In the genomic region with DNA sequence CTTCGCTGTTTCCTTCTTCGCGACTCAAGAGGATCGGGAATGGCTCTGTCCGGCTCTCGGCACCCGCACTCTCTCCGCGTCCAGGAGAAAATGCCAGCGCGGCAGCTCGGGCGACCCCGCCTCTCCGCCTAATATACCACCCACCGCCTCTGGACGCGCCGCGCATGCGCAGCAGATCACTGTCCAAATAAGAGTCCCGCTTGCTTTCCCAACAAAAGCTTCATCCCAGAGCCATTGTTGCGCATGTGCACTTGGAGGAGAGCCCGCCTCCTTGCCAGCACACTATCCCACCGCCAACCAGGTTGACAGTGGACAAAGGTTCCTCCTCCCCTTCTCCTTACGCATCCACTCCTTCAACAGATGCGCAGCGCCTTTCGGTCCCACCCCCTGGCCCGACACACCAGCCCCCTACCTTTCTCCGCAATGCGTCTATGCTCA, we compare ENCODE assay signal across 8 mouse cellular contexts. TPM values are rescaled to one million over a fixed set of nuclear protein-coding genes. Genes with fewer than 3 reads are reported as not detected.
DNase-seq lines count a peak whose midpoint lies in the region; ATAC-seq and TF ChIP-seq lines count a peak whose summit lies in the region.

A gene (minus strand): TSS at position 226 of the 438 bp plus-strand sequence.

- no peaks in the 10 kb centered on the region for H3K36me3 ChIP-seq in G1E (replicated peaks)
- peaks cover 26% of the 10 kb centered on the region for H3K36me3 ChIP-seq in forebrain, embryonic 15.5 days
- 0 out of 2 replicates have a peak, but pooled peaks cover 4% of the 10 kb centered on the region for H3K36me3 ChIP-seq in liver, postnatal 0 days (replicated peaks; ENCODE audit: insufficient read depth, low read length)

- peak within 1 kb of the TSS; percentile 71 for H3K4me3 ChIP-seq in G1E (ENCODE audit: low read depth, low read length)
- peak within 1 kb of the TSS; percentile 64 for H3K4me3 ChIP-seq in forebrain, embryonic 15.5 days
- H3K4me3 ChIP-seq in liver, postnatal 0 days (ENCODE audit: low read depth, low read length) = peak within 1 kb of the TSS; percentile 60
- H3K4me3 ChIP-seq in olfactory bulb, adult 2 months (ENCODE audit: insufficient read depth, low read depth, low read length) = peak within 1 kb of the TSS; percentile 74

- H3K9me3 ChIP-seq in G1E (replicated peaks) = no peaks in the 10 kb centered on the region
- H3K9me3 ChIP-seq in forebrain, embryonic 15.5 days = no peaks in the 10 kb centered on the region
- H3K9me3 ChIP-seq in liver, postnatal 0 days (ENCODE audit: low read length) = no peaks in the 10 kb centered on the region

- ATAC-seq in G1E (ENCODE audit: extremely low read depth, insufficient number of reproducible peaks, low FRiP score, poor library complexity, severe bottlenecking) = peak; percentile 85
- ATAC-seq in cerebellum, adult (ENCODE audit: insufficient number of reproducible peaks, low FRiP score, low TSS enrichment) = peak; percentile 97
- ATAC-seq in forebrain, embryonic 15.5 days (replicated peaks) = peak; percentile 90
- ATAC-seq in liver, postnatal 0 days = peak; percentile 91

- WGBS in forebrain, embryonic 15.5 days = 20% methylated on average over 29 of the region's 32 CpGs
- 20% methylated on average over 30 of the region's 32 CpGs for WGBS in liver, postnatal 0 days (ENCODE audit: insufficient replicate concordance)
- 16% methylated on average over 32 of the region's 32 CpGs for WGBS in olfactory bulb, adult 2 months

- TF ChIP-seq CTCF in G1E (IDR thresholded peaks at IDR 0.05; ENCODE audit: low read depth, low read length) = no peak
- no peak for TF ChIP-seq CTCF in liver, postnatal 0 days (IDR thresholded peaks at IDR 0.05; ENCODE audit: low read depth)
- no peak for TF ChIP-seq CTCF in olfactory bulb, adult 2 months (IDR thresholded peaks at IDR 0.05; ENCODE audit: insufficient read depth, low read depth, low read length)

- intact Hi-C loops in heart, postnatal 14 days (cut with DNase I) = loop anchor here (5.0 to 10.0 kb wide), 4 partner anchors 60 to 903 kb away; a partner anchor contains a TSS

- peaks cover 11% of the 10 kb centered on the region; the same call in 1 of the 2 replicates for H3K4me1 ChIP-seq in G1E (ENCODE audit: insufficient read depth, low read depth, low read length)
- peaks cover 38% of the 10 kb centered on the region for H3K4me1 ChIP-seq in forebrain, embryonic 15.5 days
- H3K4me1 ChIP-seq in liver, postnatal 0 days (ENCODE audit: insufficient read depth) = no peaks in the 10 kb centered on the region
- H3K4me1 ChIP-seq in olfactory bulb, adult 2 months (ENCODE audit: control insufficient read depth, insufficient read depth, low read length) = peaks cover 24% of the 10 kb centered on the region; the same call in 1 of the 2 replicates

- peak within 1 kb of the TSS; percentile 75 for H3K9ac ChIP-seq in forebrain, embryonic 15.5 days (replicated peaks)
- H3K9ac ChIP-seq in liver, postnatal 0 days (replicated peaks) = peak within 1 kb of the TSS; percentile 60

- H3K27me3 ChIP-seq in G1E (ENCODE audit: insufficient read depth, low read length) = peaks cover 18% of the 10 kb centered on the region; the same call in 1 of the 2 replicates
- no peaks in the 10 kb centered on the region for H3K27me3 ChIP-seq in forebrain, embryonic 15.5 days
- H3K27me3 ChIP-seq in liver, postnatal 0 days (ENCODE audit: insufficient read depth, low read length) = peaks cover 19% of the 10 kb centered on the region

- H3K4me2 ChIP-seq in forebrain, embryonic 15.5 days (replicated peaks) = peak within 1 kb of the TSS; percentile 51
- peak within 1 kb of the TSS; percentile 68 for H3K4me2 ChIP-seq in liver, postnatal 0 days (ENCODE audit: low read depth, low read length)

- TF ChIP-seq POLR2A in olfactory bulb, adult 2 months (IDR thresholded peaks at IDR 0.05; ENCODE audit: insufficient read depth, low read depth, low read length) = peak; percentile 84

- H3K27ac ChIP-seq in forebrain, embryonic 15.5 days (replicated peaks) = peak within 1 kb of the TSS; percentile 92
- H3K27ac ChIP-seq in liver, postnatal 0 days (ENCODE audit: low read depth) = peak within 1 kb of the TSS; percentile 71
- peak within 1 kb of the TSS; percentile 83 for H3K27ac ChIP-seq in olfactory bulb, adult 2 months (ENCODE audit: insufficient read depth, low read depth, low read length)

- DNase-seq in G1E (ENCODE audit: low spot score) = peak; percentile 5
- peak; percentile 87 to 88 for DNase-seq in heart, postnatal 14 days
- DNase-seq in layer of hippocampus, adult 11-12 months (ENCODE audit: low spot score) = peak; percentile 89
- peak; percentile 76 for DNase-seq in liver, postnatal 0 days
- DNase-seq in thymus, postnatal 10 days (ENCODE audit: low spot score in 2 of 2) = peak; percentile 17 to 24

- no peak for TF ChIP-seq EP300 in liver, postnatal 0 days (IDR thresholded peaks at IDR 0.05; ENCODE audit: low read depth)

RNA-seq across cellular contexts. Expression of the gene that starts here (rescaled TPM):
- total RNA-seq in G1E (2014; fragmentation: Nextera tagmentation) (17.8 and 34.6 TPM in 2 replicates), G1E (2017) (15.9 and 18.1 TPM in 2 replicates)
- 9.6 and 11.0 TPM in 2 replicates for polyA plus RNA-seq in G1E (2012)
- polyA plus RNA-seq in forebrain, embryonic 15.5 days (2015; fragmentation: Nextera tagmentation; extraction: Ambion mirVana) = 904 and 963 TPM in 2 replicates
- 100 to 1,000 TPM; 111 to 115 TPM for total RNA-seq in heart, postnatal 14 days (2021)
- polyA plus RNA-seq in liver, postnatal 0 days (2015; fragmentation: Nextera tagmentation; extraction: Ambion mirVana) = 67.5 and 67.6 TPM in 2 replicates
- polyA plus RNA-seq in olfactory bulb, adult 2 months (2012; ENCODE audit: insufficient read depth, insufficient read length, low replicate concordance, missing spikeins) = 127 and 296 TPM in 2 replicates

Comparison
In these comparisons a context has a peak if more than half of its experiments do, and no peak if none do; other contexts are left out.
1. Peak in every context shown above with its lines: DNase-seq, ATAC-seq, H3K4me3 ChIP-seq and H3K27ac ChIP-seq.
2. DNase-seq: peak in every context shown above with its lines; median percentile 89 in layer of hippocampus, adult 11-12 months; 88 in heart, postnatal 14 days; 76 in liver, postnatal 0 days; 20 in thymus, postnatal 10 days; 5 in G1E.